Mouse (Mus musculus) retina, embryonic 14.5 days (tissue): ENCODE results near the gene Bcan.
A peak's percentile ranks its signal among the peaks of the same experiment; 100 is the strongest.

Experiments
- DNase-seq: peaks from one replicate; pipeline ENCODE4 v3.0.0-alpha.2; 2015; ENCODE audit warnings: low spot score

Gene Bcan

DNA sequence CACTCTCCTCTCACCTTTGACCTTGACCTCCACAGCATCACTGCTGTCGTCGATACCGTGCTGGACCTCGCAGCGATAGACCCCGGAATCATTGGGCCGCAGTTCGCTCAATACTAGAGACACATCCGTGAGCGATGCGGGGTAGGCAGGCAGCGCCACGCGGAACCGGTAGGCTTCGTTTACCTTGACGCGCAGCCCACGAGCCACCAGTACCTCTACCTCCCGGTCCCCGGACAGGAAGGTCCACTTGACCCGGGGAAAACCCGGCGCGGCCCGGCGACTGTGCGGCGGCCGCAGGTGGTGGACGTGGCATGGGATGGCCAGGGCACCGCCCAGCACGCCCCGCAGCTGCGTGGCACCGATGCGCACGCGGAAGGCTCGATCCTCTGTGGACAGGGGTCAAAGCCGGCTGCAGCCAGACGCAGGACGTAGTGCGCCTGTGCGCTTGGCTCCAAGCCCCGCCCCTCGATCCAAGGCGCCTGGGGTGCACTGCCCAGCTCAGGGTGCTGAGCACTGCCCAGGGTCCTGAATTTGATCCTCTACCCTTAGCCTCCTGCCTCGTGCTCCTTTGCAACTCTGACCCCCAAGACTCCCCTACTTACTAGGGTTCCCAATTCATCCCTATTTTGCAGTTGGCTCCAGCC lies 2.9 kb downstream of the Bcan start:
- DNase-seq: no peak

DNA sequence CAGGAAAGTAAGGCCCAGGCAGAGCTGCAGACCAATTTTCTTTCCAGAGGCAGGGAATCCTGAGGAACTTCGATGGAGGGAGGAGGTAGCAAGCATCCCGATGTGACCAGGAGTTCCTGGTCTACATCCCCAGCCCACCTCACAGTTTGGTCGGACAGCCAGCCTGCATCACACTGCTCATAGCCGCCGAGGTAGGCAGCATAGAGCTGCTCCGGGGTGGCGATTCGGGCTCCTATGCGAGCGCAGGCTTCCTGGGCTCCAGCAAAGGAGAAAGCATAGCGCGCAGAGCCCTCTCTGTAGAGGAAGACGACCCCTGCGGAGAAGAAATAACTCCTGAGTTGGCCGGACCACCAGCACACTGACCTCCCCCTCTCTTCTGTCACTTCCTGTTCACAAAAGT lies 3.6 kb downstream of the Bcan start:
- DNase-seq: no peak

DNA sequence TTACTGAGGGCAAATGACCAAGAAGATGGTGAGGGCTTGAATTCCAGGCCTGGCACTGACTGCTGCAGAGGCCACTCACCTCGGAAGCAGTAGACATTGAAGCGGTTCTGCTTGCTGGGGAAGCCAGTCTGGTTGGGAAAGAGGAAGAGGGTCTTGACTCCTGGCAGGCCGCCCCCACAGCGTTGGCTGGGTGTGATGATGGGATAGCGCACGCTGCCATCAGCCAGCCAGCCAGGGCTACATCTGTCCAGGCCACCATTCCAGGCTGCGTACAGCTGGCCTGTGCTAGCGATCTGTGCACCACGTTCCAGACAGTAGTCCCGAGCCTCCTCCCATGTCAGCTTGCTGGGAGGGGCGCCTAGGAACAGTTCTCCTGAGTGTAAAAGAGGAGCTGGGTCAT lies 4.7 kb downstream of the Bcan start:
- DNase-seq: no peak

DNA sequence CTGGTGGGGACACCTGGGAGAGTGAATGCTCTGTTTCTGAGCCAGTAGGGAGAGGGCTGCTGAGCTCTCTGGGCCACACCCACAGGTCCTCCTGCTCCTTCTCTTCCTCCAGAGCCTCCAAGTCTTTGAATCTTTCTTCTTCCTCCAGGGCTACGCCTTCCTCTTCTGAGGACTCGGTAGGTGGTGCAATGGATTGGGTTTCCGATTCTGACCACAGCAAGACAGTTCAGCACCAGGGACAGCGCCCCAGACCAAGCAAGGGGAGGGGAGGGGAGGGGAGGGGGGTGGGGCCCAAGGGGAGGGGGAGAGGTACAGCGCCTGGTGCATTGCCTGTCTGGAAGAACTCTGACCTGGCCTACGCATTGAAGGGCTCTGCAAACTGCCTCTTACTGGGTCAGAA lies 6.6 kb downstream of the Bcan start:
- DNase-seq: peak; percentile 61

DNA sequence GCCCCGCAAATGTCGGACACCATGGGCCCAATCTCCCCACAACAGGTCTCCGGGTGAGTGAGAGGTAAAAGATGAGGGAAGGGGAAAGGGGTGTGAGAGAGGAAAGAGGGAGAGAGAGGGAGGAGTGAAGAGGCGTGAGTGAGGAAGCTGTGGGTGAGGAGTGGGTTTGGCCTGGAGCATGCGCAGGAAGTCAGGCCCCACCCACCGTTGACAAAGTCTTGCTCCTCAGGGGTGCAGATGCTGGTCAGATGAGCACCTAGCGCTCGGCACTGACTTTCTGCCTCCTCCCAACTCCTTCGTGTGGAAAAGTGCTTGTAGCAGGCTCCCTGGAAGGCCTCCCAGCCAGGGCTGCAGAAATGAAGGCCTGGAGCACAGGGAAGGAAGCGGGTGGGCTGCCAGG lies 10.1 kb downstream of the Bcan start:
- DNase-seq: no peak

GRCm38 (mm10) chr3:87988068-87988467 lies 12.0 kb downstream of the Bcan start:
- DNase-seq: peak; percentile 52

DNA sequence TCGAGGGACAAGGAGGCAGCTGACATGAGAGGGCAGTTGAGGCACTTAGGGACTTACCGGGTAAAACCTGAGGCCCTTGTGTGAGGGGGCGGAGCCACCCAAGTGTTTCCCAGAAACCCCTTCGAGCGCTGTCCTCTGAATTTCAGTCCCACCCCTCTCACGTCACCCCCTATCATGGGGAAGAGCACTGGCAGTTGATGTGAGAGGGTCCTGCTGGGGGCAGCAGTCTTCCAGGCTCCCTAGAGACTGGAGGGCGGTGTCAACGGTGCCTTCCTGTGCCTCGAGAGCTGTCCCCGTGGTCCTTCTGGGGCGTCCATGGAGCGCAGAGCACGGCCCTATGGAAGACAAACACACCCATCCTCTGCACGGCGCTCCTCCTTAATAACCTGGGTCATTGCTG lies 12.4 kb downstream of the Bcan start:
- peak; percentile 88 for DNase-seq

DNA sequence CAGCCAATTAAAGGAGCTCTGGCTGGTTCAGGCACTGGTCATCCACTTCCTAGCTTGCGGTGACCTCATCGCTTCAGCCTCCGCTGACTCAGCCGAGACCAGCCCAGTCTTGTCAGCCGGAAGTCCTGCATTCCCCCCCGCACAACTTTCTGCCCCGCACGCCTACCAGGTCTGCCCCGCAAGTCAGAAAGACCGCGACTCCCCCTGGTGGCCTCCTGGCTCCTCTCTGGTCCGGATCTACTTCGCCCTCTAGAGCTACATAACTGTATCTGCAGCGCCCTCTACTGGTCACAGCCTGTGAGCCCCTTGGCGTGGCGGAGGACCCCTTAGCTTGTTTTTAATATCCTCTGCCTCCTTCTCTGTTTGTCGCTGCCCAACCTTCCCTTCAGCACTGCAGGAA lies 13.2 kb downstream of the Bcan start:
- peak; percentile 100 for DNase-seq

DNA sequence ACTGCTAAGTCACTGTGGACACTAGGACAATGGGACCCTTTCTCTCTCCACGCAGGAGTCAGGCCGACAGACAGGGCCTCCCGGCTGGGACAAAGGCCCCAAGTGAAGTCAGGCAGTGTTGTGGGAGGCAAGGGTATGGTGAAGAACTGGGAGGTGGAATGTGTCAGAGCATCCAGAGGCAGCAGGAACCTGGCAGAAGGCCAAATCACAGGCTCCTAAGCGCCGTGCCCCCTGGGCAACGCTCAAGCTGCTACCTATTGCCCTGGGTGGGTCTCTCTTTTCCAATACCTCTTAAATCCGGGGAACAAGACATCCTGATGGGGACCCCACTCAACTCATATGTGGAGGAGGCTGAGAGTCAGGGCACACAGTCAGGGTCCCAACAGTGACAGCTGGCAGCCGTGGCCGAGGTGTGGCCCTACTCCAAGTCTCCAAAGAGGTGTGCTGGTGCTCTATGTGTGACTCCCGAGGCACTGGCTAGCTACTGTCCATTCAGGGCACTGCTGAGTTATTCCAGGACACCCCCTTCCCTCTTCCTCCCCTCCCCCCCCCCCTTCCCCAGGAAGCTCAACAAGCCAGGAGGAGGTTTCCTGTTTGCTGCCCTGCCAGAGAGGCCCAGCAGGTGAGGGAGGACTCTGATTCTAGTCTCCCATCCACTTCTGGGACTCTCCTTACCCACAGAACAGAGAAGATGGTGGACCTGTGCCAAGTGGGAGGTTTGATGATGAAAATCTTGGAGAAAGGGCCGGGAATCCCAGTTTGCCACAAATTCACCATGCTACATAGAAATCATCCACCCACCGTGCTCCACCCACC lies 14.3 kb downstream of the Bcan start:
- no peak for DNase-seq

DNA sequence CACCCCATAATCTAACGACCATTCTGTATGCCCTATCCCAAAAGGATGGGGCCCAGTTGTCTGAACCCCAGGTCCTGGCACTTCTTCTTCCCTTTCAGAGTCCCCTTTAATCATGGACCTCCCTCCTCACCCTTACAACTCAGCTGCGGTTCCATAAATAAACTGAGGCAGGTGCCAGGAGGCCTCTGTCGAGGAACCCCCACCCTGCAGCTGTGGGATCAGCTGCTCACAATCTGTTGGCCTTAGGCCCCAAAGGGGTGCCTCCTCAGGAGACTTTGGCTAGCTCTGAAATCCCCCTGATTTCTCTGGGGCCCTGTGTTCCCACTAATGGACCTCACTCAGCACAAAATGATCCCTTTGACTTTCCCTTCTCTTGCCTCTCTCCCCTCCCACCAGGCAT lies 15.9 kb downstream of the Bcan start:
- DNase-seq: no peak

GRCm38 (mm10) chr3:87983627-87984026 lies 16.4 kb downstream of the Bcan start:
- DNase-seq: no peak

GRCm38 (mm10) chr3:87982836-87983601 lies 17.0 kb downstream of the Bcan start:
- peak; percentile 69 for DNase-seq

- no peak for DNase-seq
Observed at GRCm38 (mm10) chr3:87981894-87982835, 17.9 kb downstream of the Bcan start.

- DNase-seq: no peak
Observed at GRCm38 (mm10) chr3:87981214-87981760, 18.7 kb downstream of the Bcan start.

GRCm38 (mm10) chr3:87980728-87981127 lies 19.3 kb downstream of the Bcan start:
- DNase-seq: no peak

DNA sequence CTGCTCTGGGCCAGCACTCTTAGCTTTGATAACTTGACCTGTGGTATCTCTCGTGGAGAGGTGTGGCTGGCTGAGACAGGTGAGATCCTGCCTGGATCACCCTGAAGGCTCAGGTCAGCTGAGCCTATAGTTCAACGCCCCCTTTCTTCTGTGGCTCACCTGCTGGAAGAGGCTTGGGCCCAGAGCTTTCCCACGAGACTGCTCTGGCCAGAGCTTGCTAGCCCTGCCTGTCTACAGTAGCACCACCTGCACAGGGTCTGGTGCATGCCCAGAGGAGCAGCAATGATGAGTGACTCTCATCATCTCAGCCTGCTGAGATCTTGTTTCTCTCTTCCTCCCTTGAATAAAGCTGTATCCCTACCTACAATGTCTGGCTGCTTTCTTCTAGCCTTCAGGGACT lies 19.9 kb downstream of the Bcan start:
- no peak for DNase-seq

DNA sequence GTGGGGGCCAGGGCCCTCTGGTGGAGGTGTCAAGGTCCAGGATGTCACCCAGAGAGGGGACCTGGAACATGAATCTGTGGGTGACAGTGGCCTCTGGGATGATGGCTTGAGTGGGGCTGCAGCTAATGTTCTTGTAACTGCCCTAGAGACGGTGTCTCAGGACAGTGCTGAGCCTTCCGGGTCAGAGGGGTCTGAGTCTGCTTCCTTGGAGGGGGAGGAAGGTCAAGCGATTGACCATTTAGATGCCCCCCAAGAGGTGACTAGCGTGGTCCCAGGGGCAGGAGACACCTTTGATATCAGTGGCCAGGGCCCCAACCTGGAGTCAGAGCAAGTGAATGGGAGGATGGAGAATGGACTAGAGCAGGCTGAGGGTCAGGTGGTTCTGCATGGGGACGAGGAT lies 20.5 kb downstream of the Bcan start:
- no peak for DNase-seq

DNA sequence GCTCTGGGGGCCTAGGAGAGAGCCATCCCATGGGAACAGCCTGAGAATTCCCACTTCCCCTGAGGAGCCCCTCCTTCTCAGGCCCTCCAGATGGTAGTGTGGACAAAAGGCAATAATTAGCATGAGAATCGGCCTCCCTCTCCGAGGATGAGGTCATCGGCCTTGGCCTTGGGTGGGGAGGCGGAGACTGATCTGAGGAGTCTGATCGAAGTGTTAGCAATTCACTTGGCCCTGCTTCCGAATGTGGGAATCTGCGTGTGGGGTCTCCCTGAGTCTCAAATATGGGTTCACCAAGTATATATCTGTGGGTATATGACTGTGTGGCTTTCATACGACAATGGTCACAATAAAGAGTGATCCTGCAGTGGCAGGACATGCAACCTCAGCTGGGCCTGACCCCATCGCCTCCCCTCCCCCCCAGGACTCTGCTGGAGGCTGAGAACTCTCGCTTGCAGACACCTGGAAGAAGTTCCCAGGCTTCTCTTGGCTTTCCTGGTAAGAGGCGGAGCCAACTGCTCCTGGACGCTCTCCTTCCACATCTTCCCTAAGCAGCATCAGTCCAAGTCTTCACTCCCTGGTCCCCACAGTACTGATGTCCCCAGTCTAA lies 25.5 kb downstream of the Bcan start:
- DNase-seq: peak; percentile 84

GRCm38 (mm10) chr3:87973593-87974380 lies 26.2 kb downstream of the Bcan start:
- DNase-seq: no peak

GRCm38 (mm10) chr3:87972776-87973175 lies 27.3 kb downstream of the Bcan start:
- DNase-seq: no peak
